Mouse (Mus musculus): ENCODE data around the gene Endod1.

- TF ChIP-seq CTCF (IDR thresholded peaks at IDR 0.05; ENCODE audit: control insufficient read depth, insufficient read depth, insufficient read length): no peak
- no peak for TF ChIP-seq FOSL1 (IDR thresholded peaks at IDR 0.05; ENCODE audit: insufficient read depth, low read length, poor library complexity, severe bottlenecking)
- TF ChIP-seq MAX (IDR thresholded peaks at IDR 0.05): no peak
- no peak for TF ChIP-seq MYOD1 (IDR thresholded peaks at IDR 0.05; ENCODE audit: control insufficient read depth, insufficient read length, low read depth)
Observed at GRCm38 (mm10) chr9:14335829-14336228, 45.5 kb downstream of the Endod1 start.
